Mouse (Mus musculus) embryonic fibroblast, embryonic 13.5 days (primary cell): ENCODE results near the gene Supt3.

ENCODE experiments used
- CTCF ChIP-seq: IDR thresholded peaks from 2 replicates; pipeline ENCODE4 v1.5.1; 2011; ENCODE audit warnings: mild to moderate bottlenecking, control low read depth, low read length, moderate library complexity, borderline replicate concordance; ENCODE audit not compliant: insufficient read depth
- POLR2A ChIP-seq: IDR thresholded peaks from 2 replicates; pipeline ENCODE4 v1.6.1; 2011; ENCODE audit warnings: low read depth, mild to moderate bottlenecking, control low read depth, low read length, moderate library complexity

GRCm38 (mm10) chr17:45003311-45003710, 226.4 kb downstream of the Supt3 start:
- no peak for TF ChIP-seq POLR2A
- TF ChIP-seq CTCF: no peak
